Mouse (Mus musculus): ENCODE data around the gene Cdc34. TPM values are rescaled to one million over a fixed set of nuclear protein-coding genes. Genes with fewer than 3 reads are reported as not detected.

Cdc34 gene
- polyA plus RNA-seq, 1 experiment: 299 TPM

- Histone ChIP-seq H3K9me3 (replicated peaks; ENCODE audit: control insufficient read depth, insufficient read depth, low read length, poor library complexity, severe bottlenecking) (no peaks in the 10 kb centered on the region), H3K36me3 (ENCODE audit: control insufficient read depth, insufficient read depth, low read length, poor library complexity, severe bottlenecking) (peaks cover 18% of the 10 kb centered on the region), H3K27me3 (ENCODE audit: control insufficient read depth, insufficient read depth, low read length, poor library complexity, severe bottlenecking) (no peaks in the 10 kb centered on the region), H3K4me3 (ENCODE audit: low read depth, low read length) (no peak overlapping the region), H3K4me1 (ENCODE audit: control insufficient read depth, insufficient read depth, low read length) (peaks cover 2% of the 10 kb centered on the region), H3K9ac (ENCODE audit: low read depth, poor library complexity, severe bottlenecking) (no peak overlapping the region), H3K27ac (ENCODE audit: insufficient read depth, low read length) (no peak overlapping the region; the same call in 1 of the 2 replicates)
- TF ChIP-seq CTCF (IDR thresholded peaks at IDR 0.05; ENCODE audit: low read depth, low read length) (peak; percentile 36), EP300 (IDR thresholded peaks at IDR 0.05; ENCODE audit: insufficient read depth, low read depth, low read length) (no peak), POLR2A (IDR thresholded peaks at IDR 0.05; ENCODE audit: insufficient read depth, low read length) (no peak)
Measured at GRCm38 (mm10) chr10:79707759-79708158, 25.8 kb downstream of the Cdc34 start.

GRCm38 (mm10) chr10:79708668-79709067, 26.7 kb downstream of the Cdc34 start:
- Histone ChIP-seq H3K9ac (ENCODE audit: low read depth, poor library complexity, severe bottlenecking) (peak overlapping the region; percentile 13; the same call in 1 of the 2 replicates), H3K4me1 (ENCODE audit: control insufficient read depth, insufficient read depth, low read length) (peaks cover 2% of the 10 kb centered on the region), H3K9me3 (replicated peaks; ENCODE audit: control insufficient read depth, insufficient read depth, low read length, poor library complexity, severe bottlenecking) (no peaks in the 10 kb centered on the region), H3K27me3 (ENCODE audit: control insufficient read depth, insufficient read depth, low read length, poor library complexity, severe bottlenecking) (no peaks in the 10 kb centered on the region), H3K4me3 (ENCODE audit: low read depth, low read length) (no peak overlapping the region), H3K27ac (ENCODE audit: insufficient read depth, low read length) (no peak overlapping the region; the same call in 1 of the 2 replicates), H3K36me3 (ENCODE audit: control insufficient read depth, insufficient read depth, low read length, poor library complexity, severe bottlenecking) (peaks cover 18% of the 10 kb centered on the region)
- TF ChIP-seq POLR2A (IDR thresholded peaks at IDR 0.05; ENCODE audit: insufficient read depth, low read length) (no peak), CTCF (IDR thresholded peaks at IDR 0.05; ENCODE audit: low read depth, low read length) (no peak), EP300 (IDR thresholded peaks at IDR 0.05; ENCODE audit: insufficient read depth, low read depth, low read length) (no peak)

GRCm38 (mm10) chr10:79709307-79709706, 27.3 kb downstream of the Cdc34 start:
- no peak for TF ChIP-seq CTCF (IDR thresholded peaks at IDR 0.05; ENCODE audit: low read depth, low read length)
- TF ChIP-seq POLR2A (IDR thresholded peaks at IDR 0.05; ENCODE audit: insufficient read depth, low read length): no peak
- no peak for TF ChIP-seq EP300 (IDR thresholded peaks at IDR 0.05; ENCODE audit: insufficient read depth, low read depth, low read length)
- no peak overlapping the region for H3K9ac ChIP-seq (ENCODE audit: low read depth, poor library complexity, severe bottlenecking)
- H3K36me3 ChIP-seq (ENCODE audit: control insufficient read depth, insufficient read depth, low read length, poor library complexity, severe bottlenecking): peaks cover 18% of the 10 kb centered on the region
- no peaks in the 10 kb centered on the region for H3K9me3 ChIP-seq (replicated peaks; ENCODE audit: control insufficient read depth, insufficient read depth, low read length, poor library complexity, severe bottlenecking)
- peaks cover 2% of the 10 kb centered on the region for H3K4me1 ChIP-seq (ENCODE audit: control insufficient read depth, insufficient read depth, low read length)
- no peaks in the 10 kb centered on the region for H3K27me3 ChIP-seq (ENCODE audit: control insufficient read depth, insufficient read depth, low read length, poor library complexity, severe bottlenecking)
- H3K4me3 ChIP-seq (ENCODE audit: low read depth, low read length): no peak overlapping the region
- H3K27ac ChIP-seq (ENCODE audit: insufficient read depth, low read length): no peak overlapping the region

DNA sequence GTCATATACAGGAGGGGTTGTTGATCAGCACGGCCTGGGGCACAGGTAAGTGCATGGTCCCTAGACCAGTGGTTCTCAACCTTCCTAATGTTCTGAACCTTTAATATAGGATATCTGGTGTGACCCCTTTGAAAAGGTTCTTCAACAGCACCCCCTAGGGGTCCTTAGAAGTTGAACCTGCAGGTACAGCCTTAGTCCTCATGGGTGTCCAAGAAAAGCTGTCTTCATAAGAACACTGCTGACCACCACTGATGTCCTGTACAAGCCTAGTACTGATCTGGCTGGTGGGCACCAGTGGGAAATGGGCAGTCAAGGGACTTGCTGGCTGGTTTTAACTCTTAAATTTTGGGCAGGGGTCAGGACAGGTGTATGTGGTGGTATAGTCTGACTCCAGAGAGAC, 30.0 kb downstream of the Cdc34 start:
- Histone ChIP-seq H3K27ac (ENCODE audit: insufficient read depth, low read length) (no peak overlapping the region), H3K4me1 (ENCODE audit: control insufficient read depth, insufficient read depth, low read length) (peaks cover 2% of the 10 kb centered on the region), H3K9me3 (replicated peaks; ENCODE audit: control insufficient read depth, insufficient read depth, low read length, poor library complexity, severe bottlenecking) (no peaks in the 10 kb centered on the region), H3K4me3 (ENCODE audit: low read depth, low read length) (no peak overlapping the region), H3K27me3 (ENCODE audit: control insufficient read depth, insufficient read depth, low read length, poor library complexity, severe bottlenecking) (no peaks in the 10 kb centered on the region; the same call in 1 of the 2 replicates), H3K36me3 (ENCODE audit: control insufficient read depth, insufficient read depth, low read length, poor library complexity, severe bottlenecking) (peaks cover 18% of the 10 kb centered on the region), H3K9ac (ENCODE audit: low read depth, poor library complexity, severe bottlenecking) (no peak overlapping the region)
- TF ChIP-seq EP300 (IDR thresholded peaks at IDR 0.05; ENCODE audit: insufficient read depth, low read depth, low read length) (no peak), CTCF (IDR thresholded peaks at IDR 0.05; ENCODE audit: low read depth, low read length) (no peak), POLR2A (IDR thresholded peaks at IDR 0.05; ENCODE audit: insufficient read depth, low read length) (no peak)

DNA sequence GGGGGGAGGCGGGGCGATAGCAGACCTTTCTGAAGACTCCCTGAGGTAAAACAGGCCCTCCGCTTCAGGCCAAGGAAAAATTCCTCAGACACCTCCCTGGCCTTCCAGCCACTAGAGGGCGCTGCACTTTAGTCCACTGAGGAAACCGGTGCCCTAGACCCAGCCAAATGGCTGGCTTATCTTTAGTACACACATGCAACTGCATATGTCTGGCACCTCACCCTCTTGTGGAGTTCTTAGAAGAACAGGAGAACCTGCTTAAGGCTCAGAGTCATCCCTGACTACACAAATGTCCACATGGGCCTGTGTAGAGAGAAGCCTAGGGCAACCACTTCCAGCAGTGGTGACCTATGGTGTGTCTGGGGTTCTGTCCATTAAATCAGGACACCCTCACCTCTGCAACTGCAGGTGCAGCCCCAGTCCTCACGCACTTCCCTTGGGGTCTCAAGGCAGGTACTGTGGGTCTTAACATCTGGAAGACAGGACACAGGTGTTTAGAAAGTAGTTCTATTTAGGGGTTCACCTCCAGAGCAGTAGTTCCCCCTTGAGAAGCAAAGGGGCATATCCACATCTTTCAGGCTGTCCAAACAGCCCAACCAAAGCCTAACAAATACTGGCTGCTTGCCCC, 30.6 kb downstream of the Cdc34 start:
- H3K36me3 ChIP-seq (ENCODE audit: control insufficient read depth, insufficient read depth, low read length, poor library complexity, severe bottlenecking): peaks cover 18% of the 10 kb centered on the region

DNA sequence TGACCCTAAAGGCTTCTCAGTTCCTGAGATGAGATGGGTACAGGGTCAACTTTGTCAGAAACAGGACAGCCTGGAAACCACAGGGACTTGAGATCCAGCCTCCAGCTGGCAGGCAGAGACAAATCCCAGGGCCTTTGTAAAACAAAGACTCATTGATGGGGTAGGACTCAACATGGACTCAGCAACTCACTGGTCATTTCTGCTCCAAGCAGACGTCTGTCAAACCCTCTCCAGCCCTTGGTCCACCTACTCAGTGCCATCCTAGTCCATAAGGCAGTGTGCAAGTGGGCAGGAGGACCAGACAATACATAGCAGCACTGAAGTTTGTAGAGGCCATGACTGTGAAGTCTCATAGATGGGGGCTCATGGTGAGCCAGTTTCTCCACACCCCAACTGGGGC, 31.2 kb downstream of the Cdc34 start:
- TF ChIP-seq EP300 (IDR thresholded peaks at IDR 0.05; ENCODE audit: insufficient read depth, low read depth, low read length) (no peak), POLR2A (IDR thresholded peaks at IDR 0.05; ENCODE audit: insufficient read depth, low read length) (no peak), CTCF (IDR thresholded peaks at IDR 0.05; ENCODE audit: low read depth, low read length) (no peak)
- H3K9me3 ChIP-seq (replicated peaks; ENCODE audit: control insufficient read depth, insufficient read depth, low read length, poor library complexity, severe bottlenecking): no peaks in the 10 kb centered on the region
- no peaks in the 10 kb centered on the region for H3K4me1 ChIP-seq (ENCODE audit: control insufficient read depth, insufficient read depth, low read length)
- H3K27ac ChIP-seq (ENCODE audit: insufficient read depth, low read length): no peak overlapping the region
- no peak overlapping the region for H3K4me3 ChIP-seq (ENCODE audit: low read depth, low read length)
- no peaks in the 10 kb centered on the region; the same call in 1 of the 2 replicates for H3K27me3 ChIP-seq (ENCODE audit: control insufficient read depth, insufficient read depth, low read length, poor library complexity, severe bottlenecking)
- H3K36me3 ChIP-seq (ENCODE audit: control insufficient read depth, insufficient read depth, low read length, poor library complexity, severe bottlenecking): peaks cover 18% of the 10 kb centered on the region
- no peak overlapping the region for H3K9ac ChIP-seq (ENCODE audit: low read depth, poor library complexity, severe bottlenecking)

More for the DNA sequence above, 30.6 kb downstream of the Cdc34 start:
- Histone ChIP-seq H3K4me3 (ENCODE audit: low read depth, low read length) (no peak overlapping the region), H3K9me3 (replicated peaks; ENCODE audit: control insufficient read depth, insufficient read depth, low read length, poor library complexity, severe bottlenecking) (no peaks in the 10 kb centered on the region), H3K27ac (ENCODE audit: insufficient read depth, low read length) (no peak overlapping the region), H3K4me1 (ENCODE audit: control insufficient read depth, insufficient read depth, low read length) (no peaks in the 10 kb centered on the region), H3K27me3 (ENCODE audit: control insufficient read depth, insufficient read depth, low read length, poor library complexity, severe bottlenecking) (no peaks in the 10 kb centered on the region; the same call in 1 of the 2 replicates), H3K9ac (ENCODE audit: low read depth, poor library complexity, severe bottlenecking) (no peak overlapping the region)
- TF ChIP-seq EP300 (IDR thresholded peaks at IDR 0.05; ENCODE audit: insufficient read depth, low read depth, low read length) (no peak), CTCF (IDR thresholded peaks at IDR 0.05; ENCODE audit: low read depth, low read length) (peak; percentile 88)

Measured in ES-Bruce4 (cell line).